Mouse (Mus musculus) MEL (cell line): ENCODE results near the gene Mblac1. TPM values are rescaled to one million over a fixed set of nuclear protein-coding genes. Genes with fewer than 3 reads are reported as not detected.

Source experiments
- DNase-seq: peaks from one replicate; pipeline ENCODE4 v3.0.0; 2011; ENCODE audit warnings: low read depth, low spot score
- H3K27ac ChIP-seq: 2 replicates; pipeline ENCODE4 v1.5.1; 2012; ENCODE audit warnings: low read depth, mild to moderate bottlenecking, control low read depth, low read length, moderate library complexity; ENCODE audit not compliant: control insufficient read depth
- H3K27me3 ChIP-seq, 2 experiments: fragments of 150-350 bp in 1 of 2; sonication (generic) in 1 of 2; 2 replicates each; pipeline ENCODE4 v1.6.1; 2012; ENCODE audit warnings: low read length in 2 of 2, mild to moderate bottlenecking in 2 of 2, improper control_type of control experiment in 1 of 2, moderate library complexity in 1 of 2; ENCODE audit not compliant: insufficient read depth in 2 of 2, control insufficient read depth in 1 of 2
- H3K36me3 ChIP-seq, 2 experiments: 2 replicates each; pipeline ENCODE4 v1.6.1; 2012 to 2014; ENCODE audit warnings: low read length in 2 of 2, improper control_type of control experiment in 1 of 2, inconsistent platforms in 1 of 2, mild to moderate bottlenecking in 1 of 2; ENCODE audit not compliant: insufficient read depth in 2 of 2, control insufficient read depth in 1 of 2
- H3K4me1 ChIP-seq, 2 experiments: fragments of 150-350 bp in 1 of 2; sonication (generic) in 1 of 2; 2 replicates each; pipeline ENCODE4 v1.6.1; 2012; ENCODE audit warnings: low read length in 2 of 2, improper control_type of control experiment in 1 of 2, mild to moderate bottlenecking in 1 of 2; ENCODE audit not compliant: insufficient read depth in 2 of 2, control insufficient read depth in 1 of 2
- H3K4me3 ChIP-seq, 2 experiments: fragments of 150-350 bp in 1 of 2; sonication (generic) in 1 of 2; 2 replicates each; pipeline ENCODE4 v1.5.1; 2012; ENCODE audit warnings: low read depth in 2 of 2, low read length in 2 of 2, mild to moderate bottlenecking in 2 of 2, moderate library complexity in 2 of 2, control low read depth in 1 of 2, improper control_type of control experiment in 1 of 2; ENCODE audit not compliant: control insufficient read depth in 1 of 2, insufficient read depth in 1 of 2
- H3K79me2 ChIP-seq: 2 replicates; pipeline ENCODE4 v1.6.1; 2012; ENCODE audit warnings: mild to moderate bottlenecking, low read length, moderate library complexity; ENCODE audit not compliant: control insufficient read depth, poor library complexity, insufficient read depth
- H3K9ac ChIP-seq: 2 replicates; pipeline ENCODE4 v1.6.1; 2012; ENCODE audit warnings: low read depth, mild to moderate bottlenecking, control low read depth, low read length, moderate library complexity; ENCODE audit not compliant: control insufficient read depth, poor library complexity, severe bottlenecking
- H3K9me3 ChIP-seq: fragments of 150-350 bp; sonication (generic); replicated peaks from 2 replicates; pipeline ENCODE4 v1.6.1; 2012; ENCODE audit warnings: mild to moderate bottlenecking, low read length, improper control_type of control experiment, moderate library complexity; ENCODE audit not compliant: insufficient read depth
- BHLHE40 ChIP-seq: IDR thresholded peaks from 2 replicates; pipeline ENCODE4 v1.6.1; 2012; ENCODE audit warnings: low read depth, mild to moderate bottlenecking, inconsistent platforms, low read length, improper control_type of control experiment, borderline replicate concordance
- CHD2 ChIP-seq: IDR thresholded peaks from 2 replicates; pipeline ENCODE4 v1.6.1; 2011; ENCODE audit warnings: low read length, improper control_type of control experiment
- CTCF ChIP-seq, 3 experiments: IDR thresholded peaks in 2 of 3; conservative IDR thresholded peaks in 1 of 3; 2 replicates each; pipeline ENCODE4 v1.5.1; 2011 to 2012; ENCODE audit warnings: low read length in 3 of 3, low read depth in 2 of 3, mild to moderate bottlenecking in 2 of 3, improper control_type of control experiment in 1 of 3, inconsistent platforms in 1 of 3, mixed read lengths in 1 of 3, moderate library complexity in 1 of 3; ENCODE audit not compliant: control insufficient read depth in 1 of 3, insufficient read depth in 1 of 3, poor library complexity in 1 of 3, severe bottlenecking in 1 of 3
- ELF1 ChIP-seq: IDR thresholded peaks from 2 replicates; pipeline ENCODE4 v1.6.1; 2014; ENCODE audit warnings: low read depth, mild to moderate bottlenecking, inconsistent platforms, low read length, improper control_type of control experiment, moderate library complexity
- ETS1 ChIP-seq: IDR thresholded peaks from 2 replicates; pipeline ENCODE4 v1.6.1; 2012; ENCODE audit warnings: low read depth, mild to moderate bottlenecking, inconsistent platforms, low read length, improper control_type of control experiment, moderate library complexity
- GATA1 ChIP-seq: IDR thresholded peaks from 2 replicates; pipeline ENCODE4 v1.6.1; 2011; ENCODE audit warnings: low read depth, low read length, improper control_type of control experiment
- HCFC1 ChIP-seq: IDR thresholded peaks from 2 replicates; pipeline ENCODE4 v1.6.1; 2012; ENCODE audit warnings: low read depth, mild to moderate bottlenecking, inconsistent platforms, low read length, improper control_type of control experiment, moderate library complexity
- JUND ChIP-seq: IDR thresholded peaks from 2 replicates; pipeline ENCODE4 v1.6.1; 2011; ENCODE audit warnings: low read depth, mild to moderate bottlenecking, improper control_type of control experiment, low read length
- KAT2A ChIP-seq: conservative IDR thresholded peaks from 2 replicates; pipeline ENCODE4 v1.6.1; 2012; ENCODE audit warnings: low read depth, low read length, improper control_type of control experiment, inconsistent platforms
- MAFK ChIP-seq: IDR thresholded peaks from 2 replicates; pipeline ENCODE4 v1.6.1; 2011; ENCODE audit warnings: low read depth, mild to moderate bottlenecking, low read length, improper control_type of control experiment, borderline replicate concordance
- MAX ChIP-seq: IDR thresholded peaks from 2 replicates; pipeline ENCODE4 v1.6.1; 2011; ENCODE audit warnings: low read length, improper control_type of control experiment
- MAZ ChIP-seq: IDR thresholded peaks from 2 replicates; pipeline ENCODE4 v1.6.1; 2012; ENCODE audit warnings: low read depth, mild to moderate bottlenecking, inconsistent platforms, low read length, improper control_type of control experiment
- MXI1 ChIP-seq: IDR thresholded peaks from 2 replicates; pipeline ENCODE4 v1.6.1; 2011; ENCODE audit warnings: mild to moderate bottlenecking, low read depth, low read length, improper control_type of control experiment
- MYC ChIP-seq: IDR thresholded peaks from 2 replicates; pipeline ENCODE4 v1.6.1; 2011; ENCODE audit warnings: low read depth, mild to moderate bottlenecking, low read length, improper control_type of control experiment, moderate library complexity
- NRF1 ChIP-seq: IDR thresholded peaks from 2 replicates; pipeline ENCODE4 v1.6.1; 2014; ENCODE audit warnings: low read depth, mild to moderate bottlenecking, inconsistent platforms, low read length, improper control_type of control experiment, moderate library complexity; ENCODE audit not compliant: poor library complexity, insufficient read depth, severe bottlenecking
- POLR2A ChIP-seq, 2 experiments: IDR thresholded peaks; 2 replicates each; pipeline ENCODE4 v1.6.1; 2011 to 2012; ENCODE audit warnings: low read length in 2 of 2, mild to moderate bottlenecking in 2 of 2, control low read depth in 1 of 2, improper control_type of control experiment in 1 of 2, low read depth in 1 of 2, moderate library complexity in 1 of 2; ENCODE audit not compliant: control insufficient read depth in 1 of 2, insufficient read depth in 1 of 2, poor library complexity in 1 of 2
- POLR2AphosphoS2 ChIP-seq: IDR thresholded peaks from 2 replicates; pipeline ENCODE4 v1.6.1; 2011; ENCODE audit warnings: low read length, improper control_type of control experiment
- POLR2AphosphoS5 ChIP-seq: IDR thresholded peaks from 2 replicates; pipeline ENCODE4 v1.6.1; 2012; ENCODE audit warnings: low read depth, borderline replicate concordance, mild to moderate bottlenecking, inconsistent platforms, low read length, moderate library complexity, mixed read lengths
- RCOR1 ChIP-seq: IDR thresholded peaks from 2 replicates; pipeline ENCODE4 v1.6.1; 2012; ENCODE audit warnings: low read depth, mild to moderate bottlenecking, inconsistent platforms, low read length, improper control_type of control experiment
- SIN3A ChIP-seq: IDR thresholded peaks from 2 replicates; pipeline ENCODE4 v1.6.1; 2012; ENCODE audit warnings: low read length, improper control_type of control experiment, inconsistent platforms
- SMC3 ChIP-seq: IDR thresholded peaks from 2 replicates; pipeline ENCODE4 v1.6.1; 2011; ENCODE audit warnings: low read depth, low read length, improper control_type of control experiment
- TAL1 ChIP-seq: IDR thresholded peaks from 2 replicates; pipeline ENCODE4 v1.6.1; 2012; ENCODE audit warnings: mild to moderate bottlenecking, inconsistent platforms, low read length, moderate library complexity, mixed read lengths
- TBP ChIP-seq: IDR thresholded peaks from 2 replicates; pipeline ENCODE4 v1.8.0; 2011; ENCODE audit warnings: low read depth, low read length, improper control_type of control experiment
- TCF12 ChIP-seq: IDR thresholded peaks from 2 replicates; pipeline ENCODE4 v1.6.1; 2014; ENCODE audit warnings: low read depth, mild to moderate bottlenecking, inconsistent platforms, low read length, improper control_type of control experiment, moderate library complexity
- USF1 ChIP-seq: IDR thresholded peaks from 2 replicates; pipeline ENCODE4 v1.6.1; 2014; ENCODE audit warnings: low read depth, mild to moderate bottlenecking, inconsistent platforms, low read length, improper control_type of control experiment, moderate library complexity
- USF2 ChIP-seq, 2 experiments: IDR thresholded peaks; 2 replicates each; pipeline ENCODE4 v1.6.1; 2011 to 2012; ENCODE audit warnings: improper control_type of control experiment in 2 of 2, low read length in 2 of 2, borderline replicate concordance in 1 of 2, inconsistent platforms in 1 of 2, low read depth in 1 of 2, mild to moderate bottlenecking in 1 of 2; ENCODE audit not compliant: insufficient read depth in 1 of 2
- ZC3H11A ChIP-seq: IDR thresholded peaks from 2 replicates; pipeline ENCODE4 v1.6.1; 2012; ENCODE audit warnings: low read depth, mild to moderate bottlenecking, inconsistent platforms, low read length, improper control_type of control experiment
- ZKSCAN1 ChIP-seq: IDR thresholded peaks from 2 replicates; pipeline ENCODE4 v1.6.1; 2012; ENCODE audit warnings: low read depth, mild to moderate bottlenecking, inconsistent platforms, low read length, improper control_type of control experiment, moderate library complexity
- ZMIZ1 ChIP-seq: IDR thresholded peaks from 2 replicates; pipeline ENCODE4 v1.6.1; 2012; ENCODE audit warnings: low read depth, mild to moderate bottlenecking, inconsistent platforms, low read length, improper control_type of control experiment, moderate library complexity
- ZNF384 ChIP-seq: IDR thresholded peaks from 2 replicates; pipeline ENCODE4 v1.6.1; 2012; ENCODE audit warnings: low read depth, mild to moderate bottlenecking, inconsistent platforms, low read length, improper control_type of control experiment
- polyA plus RNA-seq, 2 experiments: library from polyadenylated mRNA; stranded (reverse) in 1 of 2; unstranded in 1 of 2; fragments of >175 nt in 1 of 2; fragments of >200 nt in 1 of 2; gene quantifications; 2 replicates each; pipeline versions ENCODE4 v1.2.1 to v1.2.4; 2012; ENCODE audit warnings: low replicate concordance in 2 of 2, low read depth in 1 of 2; ENCODE audit not compliant: insufficient read length in 2 of 2, insufficient read depth in 1 of 2, missing spikeins in 1 of 2
- total RNA-seq: library from RNA; depleted of rRNA; stranded (reverse); fragments of 300-350 nt; gene quantifications from 2 replicates; pipeline ENCODE4 v1.2.3, GENCODE M21; 2012

Mblac1 gene
- total and polyA plus RNA-seq, 3 experiments = 5.0 to 5.7 TPM; not detected in 1

DNA sequence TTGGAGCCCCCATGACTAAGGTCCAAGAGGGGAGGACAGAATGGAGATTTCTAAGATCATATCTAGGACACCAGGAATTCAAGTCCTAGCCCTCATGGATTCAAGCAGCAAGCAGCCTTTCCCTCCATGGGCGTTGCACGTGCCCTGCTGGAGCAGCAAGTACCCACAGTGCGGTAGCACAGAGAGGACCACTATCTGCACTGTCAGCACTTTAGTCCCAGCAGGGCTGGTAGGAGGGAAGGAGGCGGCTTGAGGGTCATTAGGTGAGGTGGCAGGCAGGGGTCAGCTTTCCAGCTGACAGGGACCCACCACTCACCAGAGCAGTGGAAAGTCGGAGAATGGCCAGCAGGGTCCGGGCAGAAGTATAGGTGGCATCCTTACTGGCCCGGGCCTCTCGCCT is 28.5 kb upstream of the Mblac1 start:
- peaks cover 0 to 3% of the 10 kb centered on the region in 2 experiments; a peak in 1 of 4 replicates for H3K4me1 ChIP-seq
- TF ChIP-seq POLR2AphosphoS5 (peak; percentile 14; the same call in 1 of the 2 replicates), MXI1 (no peak), POLR2A (IDR thresholded peaks at IDR 0.05; ENCODE audit: control insufficient read depth in 1 of 2, insufficient read depth in 1 of 2, low read depth in 1 of 2, low read length in 2 of 2, poor library complexity in 1 of 2) (peak; percentile 46; a peak in 2 of 4 replicates), MAFK (peak; percentile 63; the same call in 1 of the 2 replicates)
- peaks cover 6 to 15% of the 10 kb centered on the region in 2 experiments; a peak in 3 of 4 replicates for H3K36me3 ChIP-seq
- no peak overlapping the region for H3K4me3 ChIP-seq
- no peak overlapping the region for H3K27ac ChIP-seq
- peaks cover 23% of the 10 kb centered on the region for H3K79me2 ChIP-seq
- no peaks in the 10 kb centered on the region for H3K27me3 ChIP-seq
- no peak overlapping the region for H3K9ac ChIP-seq
- DNase-seq = no peak
- no peaks in the 10 kb centered on the region for H3K9me3 ChIP-seq

DNA sequence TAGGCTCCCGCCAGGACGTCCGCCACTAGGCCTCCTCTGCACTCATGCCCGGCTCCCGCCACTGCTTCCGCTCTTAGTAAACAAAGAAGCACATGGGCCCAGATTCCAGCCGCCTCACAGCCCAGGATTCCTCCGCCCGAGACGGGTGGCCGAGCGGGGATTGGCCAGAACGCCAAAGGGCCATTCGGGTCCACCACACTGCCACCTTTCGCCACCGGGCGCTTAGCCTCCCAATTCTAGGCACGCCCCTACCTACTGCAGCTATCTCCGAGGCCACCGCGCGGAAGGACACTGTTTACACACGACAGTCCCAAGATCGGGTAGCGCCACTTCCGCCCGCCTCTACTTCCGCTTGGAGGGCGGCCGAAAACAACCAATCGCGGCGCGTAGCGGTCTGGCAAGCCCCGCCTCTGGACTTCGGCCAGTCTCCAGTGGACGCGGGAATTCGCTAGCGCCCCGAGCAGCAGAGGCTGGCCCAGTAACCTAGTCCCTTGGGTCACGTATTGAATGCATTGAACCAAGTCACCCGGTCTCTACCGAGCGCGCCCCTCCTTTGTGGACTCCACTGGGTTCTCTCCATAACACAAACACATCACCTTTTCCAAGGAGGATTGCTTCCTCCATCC is 23.1 kb upstream of the Mblac1 start:
- no peaks in the 10 kb centered on the region for H3K27me3 ChIP-seq
- peaks cover 27% of the 10 kb centered on the region for H3K79me2 ChIP-seq
- H3K9ac ChIP-seq = peak overlapping the region; percentile 99
- H3K4me3 ChIP-seq = peak overlapping the region; percentile 54 to 71
- H3K36me3 ChIP-seq = peaks cover 3 to 18% of the 10 kb centered on the region in 2 experiments; a peak in 3 of 4 replicates
- H3K4me1 ChIP-seq = peaks cover 0 to 10% of the 10 kb centered on the region in 2 experiments; a peak in 2 of 4 replicates
- peak; percentile 97 for DNase-seq
- no peaks in the 10 kb centered on the region for H3K9me3 ChIP-seq
- H3K27ac ChIP-seq = peak overlapping the region; percentile 99
- TF ChIP-seq POLR2AphosphoS5 (no peak), TBP (peak; percentile 66), ZKSCAN1 (no peak), ZC3H11A (no peak), MAFK (no peak), CHD2 (no peak), ZMIZ1 (no peak; the same call in 1 of the 2 replicates), USF1 (0 out of 2 replicates have a peak, but pooled peaks have one; percentile 27), BHLHE40 (no peak), SIN3A (peak; percentile 99), MYC (peak; percentile 86), GATA1 (no peak), POLR2AphosphoS2 (peak; percentile 71), USF2 (IDR thresholded peaks at IDR 0.05; ENCODE audit: borderline replicate concordance in 1 of 2, insufficient read depth in 1 of 2, low read depth in 1 of 2, low read length in 2 of 2) (no peak), JUND (no peak), TAL1 (no peak), ETS1 (0 out of 2 replicates have a peak, but pooled peaks have one; percentile 17), ZNF384 (no peak), KAT2A (peak; percentile 67; the same call in 1 of the 2 replicates), SMC3 (no peak), ELF1 (peak; percentile 88), NRF1 (no peak), MAX (peak; percentile 96), TCF12 (0 out of 2 replicates have a peak, but pooled peaks have one; percentile 16), POLR2A (IDR thresholded peaks at IDR 0.05; ENCODE audit: control insufficient read depth in 1 of 2, insufficient read depth in 1 of 2, low read depth in 1 of 2, low read length in 2 of 2, poor library complexity in 1 of 2) (peak; percentile 73 to 75; a peak in 2 of 4 replicates), HCFC1 (peak; percentile 79), CTCF (IDR thresholded peaks at IDR 0.05 in 2 of 3, conservative IDR thresholded peaks at IDR 0.05 in 1 of 3; ENCODE audit: control insufficient read depth in 1 of 3, insufficient read depth in 1 of 3, low read depth in 2 of 3, low read length in 3 of 3, poor library complexity in 1 of 3, severe bottlenecking in 1 of 3) (no peak), RCOR1 (no peak), MAZ (no peak)
